Mouse (Mus musculus): ENCODE results near the gene Spock1. TPM values are rescaled to one million over a fixed set of nuclear protein-coding genes. Genes with fewer than 3 reads are reported as not detected.

The Spock1 gene
- polyA plus RNA-seq, 1 experiment from 2014 or later, result not detected

GRCm38 (mm10) chr13:57656606-57657005, 251.5 kb downstream of the Spock1 start:
- H3K27ac ChIP-seq, result no peak overlapping the region
- WGBS (ENCODE audit: missing documents), result 94% methylated on average over 8 of the region's 8 CpGs

GRCm38 (mm10) chr13:57654362-57654761, 253.8 kb downstream of the Spock1 start:
- no peak overlapping the region for H3K4me3 ChIP-seq (ENCODE audit: inconsistent target)

More at GRCm38 (mm10) chr13:57656606-57657005, 251.5 kb downstream of the Spock1 start:
- H3K79me2 ChIP-seq (ENCODE audit: inconsistent target), result no peaks in the 10 kb centered on the region
- H3K36me3 ChIP-seq (ENCODE audit: inconsistent target), result no peaks in the 10 kb centered on the region
- no peak overlapping the region for H3K4me3 ChIP-seq (ENCODE audit: inconsistent target)

GRCm38 (mm10) chr13:57651236-57651635, 256.9 kb downstream of the Spock1 start:
- H3K79me2 ChIP-seq (ENCODE audit: inconsistent target), result no peaks in the 10 kb centered on the region
- no peak overlapping the region for H3K27ac ChIP-seq
- WGBS (ENCODE audit: missing documents), result 84% methylated on average over 4 of the region's 4 CpGs
- H3K4me3 ChIP-seq (ENCODE audit: inconsistent target), result no peak overlapping the region
- H3K36me3 ChIP-seq (ENCODE audit: inconsistent target), result no peaks in the 10 kb centered on the region

More at GRCm38 (mm10) chr13:57654362-57654761, 253.8 kb downstream of the Spock1 start:
- WGBS (ENCODE audit: missing documents), result 86% methylated on average over 7 of the region's 7 CpGs
- Histone ChIP-seq H3K36me3 (ENCODE audit: inconsistent target) (no peaks in the 10 kb centered on the region), H3K27ac (no peak overlapping the region), H3K79me2 (ENCODE audit: inconsistent target) (no peaks in the 10 kb centered on the region)

- H3K27ac ChIP-seq, result no peak overlapping the region
- H3K36me3 ChIP-seq (ENCODE audit: inconsistent target), result no peaks in the 10 kb centered on the region
- no peaks in the 10 kb centered on the region for H3K79me2 ChIP-seq (ENCODE audit: inconsistent target)
- WGBS (ENCODE audit: missing documents), result 90% methylated on average over 2 of the region's 2 CpGs
- no peak overlapping the region for H3K4me3 ChIP-seq (ENCODE audit: inconsistent target)
Measured at GRCm38 (mm10) chr13:57648784-57649183, 259.3 kb downstream of the Spock1 start.

- Histone ChIP-seq H3K36me3 (ENCODE audit: inconsistent target) (no peaks in the 10 kb centered on the region), H3K27ac (no peak overlapping the region), H3K4me3 (ENCODE audit: inconsistent target) (no peak overlapping the region), H3K79me2 (ENCODE audit: inconsistent target) (no peaks in the 10 kb centered on the region)
- WGBS (ENCODE audit: missing documents), result 78% methylated on average over 4 of the region's 4 CpGs
Measured at GRCm38 (mm10) chr13:57647456-57647855, 260.7 kb downstream of the Spock1 start.

- Histone ChIP-seq H3K36me3 (ENCODE audit: inconsistent target) (no peaks in the 10 kb centered on the region), H3K27ac (no peak overlapping the region), H3K79me2 (ENCODE audit: inconsistent target) (no peaks in the 10 kb centered on the region), H3K4me3 (ENCODE audit: inconsistent target) (no peak overlapping the region)
- 81% methylated on average over 11 of the region's 12 CpGs for WGBS (ENCODE audit: missing documents)
Measured at GRCm38 (mm10) chr13:57643036-57643435, 265.1 kb downstream of the Spock1 start.

- WGBS (ENCODE audit: missing documents), result 83% methylated on average over 4 of the region's 4 CpGs
- Histone ChIP-seq H3K36me3 (ENCODE audit: inconsistent target) (no peaks in the 10 kb centered on the region), H3K4me3 (ENCODE audit: inconsistent target) (no peak overlapping the region), H3K79me2 (ENCODE audit: inconsistent target) (no peaks in the 10 kb centered on the region), H3K27ac (no peak overlapping the region)
Measured at GRCm38 (mm10) chr13:57641649-57642048, 266.5 kb downstream of the Spock1 start.

- Histone ChIP-seq H3K36me3 (ENCODE audit: inconsistent target) (no peaks in the 10 kb centered on the region), H3K27ac (no peak overlapping the region), H3K4me3 (ENCODE audit: inconsistent target) (no peak overlapping the region), H3K79me2 (ENCODE audit: inconsistent target) (no peaks in the 10 kb centered on the region)
- 96% methylated on average over 2 of the region's 2 CpGs for WGBS (ENCODE audit: missing documents)
Measured at GRCm38 (mm10) chr13:57640968-57641367, 267.2 kb downstream of the Spock1 start.

GRCm38 (mm10) chr13:57638820-57639219, 269.3 kb downstream of the Spock1 start:
- Histone ChIP-seq H3K4me3 (ENCODE audit: inconsistent target) (no peak overlapping the region), H3K79me2 (ENCODE audit: inconsistent target) (no peaks in the 10 kb centered on the region), H3K36me3 (ENCODE audit: inconsistent target) (no peaks in the 10 kb centered on the region), H3K27ac (no peak overlapping the region)
- 93% methylated on average over 5 of the region's 5 CpGs for WGBS (ENCODE audit: missing documents)

GRCm38 (mm10) chr13:57637606-57638132, 270.5 kb downstream of the Spock1 start:
- 93% methylated on average over 15 of the region's 15 CpGs for WGBS (ENCODE audit: missing documents)
- no peaks in the 10 kb centered on the region for H3K79me2 ChIP-seq (ENCODE audit: inconsistent target)
- H3K27ac ChIP-seq, result no peak overlapping the region
- H3K36me3 ChIP-seq (ENCODE audit: inconsistent target), result no peaks in the 10 kb centered on the region
- no peak overlapping the region for H3K4me3 ChIP-seq (ENCODE audit: inconsistent target)

- H3K36me3 ChIP-seq (ENCODE audit: inconsistent target), result no peaks in the 10 kb centered on the region
- H3K79me2 ChIP-seq (ENCODE audit: inconsistent target), result no peaks in the 10 kb centered on the region
- WGBS (ENCODE audit: missing documents), result 95% methylated on average over 10 of the region's 10 CpGs
- no peak overlapping the region for H3K4me3 ChIP-seq (ENCODE audit: inconsistent target)
- H3K27ac ChIP-seq, result no peak overlapping the region
Measured at GRCm38 (mm10) chr13:57637080-57637572, 271.0 kb downstream of the Spock1 start.

- Histone ChIP-seq H3K79me2 (ENCODE audit: inconsistent target) (no peaks in the 10 kb centered on the region), H3K4me3 (ENCODE audit: inconsistent target) (no peak overlapping the region), H3K36me3 (ENCODE audit: inconsistent target) (no peaks in the 10 kb centered on the region), H3K27ac (no peak overlapping the region)
- 71% methylated on average over 10 of the region's 10 CpGs for WGBS (ENCODE audit: missing documents)
Measured at GRCm38 (mm10) chr13:57636196-57637015, 271.7 kb downstream of the Spock1 start.

GRCm38 (mm10) chr13:57630532-57630931, 277.6 kb downstream of the Spock1 start:
- Histone ChIP-seq H3K79me2 (ENCODE audit: inconsistent target) (no peaks in the 10 kb centered on the region), H3K4me3 (ENCODE audit: inconsistent target) (no peak overlapping the region), H3K36me3 (ENCODE audit: inconsistent target) (no peaks in the 10 kb centered on the region), H3K27ac (no peak overlapping the region)
- WGBS (ENCODE audit: missing documents), result 73% methylated on average over 4 of the region's 4 CpGs

GRCm38 (mm10) chr13:57628218-57628617, 279.9 kb downstream of the Spock1 start:
- H3K27ac ChIP-seq, result no peak overlapping the region
- H3K79me2 ChIP-seq (ENCODE audit: inconsistent target), result no peaks in the 10 kb centered on the region
- H3K36me3 ChIP-seq (ENCODE audit: inconsistent target), result no peaks in the 10 kb centered on the region
- no peak overlapping the region for H3K4me3 ChIP-seq (ENCODE audit: inconsistent target)
- 75% methylated on average over 8 of the region's 8 CpGs for WGBS (ENCODE audit: missing documents)

GRCm38 (mm10) chr13:57626434-57626833, 281.7 kb downstream of the Spock1 start:
- H3K27ac ChIP-seq, result no peak overlapping the region
- no peak overlapping the region for H3K4me3 ChIP-seq (ENCODE audit: inconsistent target)
- 92% methylated on average over 9 of the region's 9 CpGs for WGBS (ENCODE audit: missing documents)
- H3K36me3 ChIP-seq (ENCODE audit: inconsistent target), result no peaks in the 10 kb centered on the region
- no peaks in the 10 kb centered on the region for H3K79me2 ChIP-seq (ENCODE audit: inconsistent target)
